Mouse (Mus musculus) CH12.LX (cell line): ENCODE measurements at regions not wholly inside any gene's neighbourhood (a gene's known extent, or its start where the extent isn't known, plus 50 kb on each side); places are given as distances from the start of the nearest gene placed in this dataset.

Source experiments
- DNase-seq: peaks from one replicate; pipeline ENCODE4 v3.0.0-alpha.2; 2013; ENCODE audit errors: extremely low read depth
- H3K27ac ChIP-seq: 2 replicates; pipeline ENCODE4 v1.5.1; 2012; ENCODE audit warnings: low read depth, mild to moderate bottlenecking, control low read depth, moderate library complexity; ENCODE audit not compliant: insufficient read depth
- H3K27me3 ChIP-seq: replicated peaks from 2 replicates; pipeline ENCODE3; 2012; ENCODE audit warnings: inconsistent platforms
- H3K36me3 ChIP-seq, 2 experiments: replicated peaks in 1 of 2; 2 replicates each; pipeline versions ENCODE3 to v1.6.1; 2012; ENCODE audit warnings: inconsistent platforms in 1 of 2, low read length in 1 of 2, mild to moderate bottlenecking in 1 of 2, mixed read lengths in 1 of 2, moderate library complexity in 1 of 2; ENCODE audit not compliant: control insufficient read depth in 1 of 2, insufficient read depth in 1 of 2
- H3K4me1 ChIP-seq, 2 experiments: 2 replicates each; pipeline ENCODE4 v1.6.1; 2012; ENCODE audit warnings: inconsistent platforms in 1 of 2, moderate library complexity in 1 of 2; ENCODE audit not compliant: insufficient read depth in 2 of 2, control insufficient read depth in 1 of 2
- H3K4me2 ChIP-seq: 2 replicates; pipeline ENCODE4 v1.6.1; 2012; ENCODE audit warnings: low read depth, mild to moderate bottlenecking, control low read depth; ENCODE audit not compliant: poor library complexity, insufficient read depth, severe bottlenecking
- H3K4me3 ChIP-seq, 3 experiments: fragments of 150-350 bp in 1 of 3; sonication (generic) in 1 of 3; replicated peaks in 1 of 3; 2 replicates each; pipeline versions ENCODE3 to v1.5.1; 2011 to 2012; ENCODE audit warnings: low read depth in 2 of 3, low read length in 2 of 3, mild to moderate bottlenecking in 2 of 3, moderate library complexity in 2 of 3, control low read depth in 1 of 3, improper control_type of control experiment in 1 of 3, inconsistent platforms in 1 of 3, mixed read lengths in 1 of 3; ENCODE audit not compliant: poor library complexity in 1 of 3
- H3K79me2 ChIP-seq: replicated peaks from 2 replicates; pipeline ENCODE4 v1.6.1; 2012; ENCODE audit warnings: mild to moderate bottlenecking, moderate library complexity; ENCODE audit not compliant: control insufficient read depth, poor library complexity, insufficient read depth, severe bottlenecking; ENCODE audit errors: extremely low read depth
- H3K9ac ChIP-seq: 2 replicates; pipeline ENCODE4 v1.6.1; 2012; ENCODE audit warnings: low read depth, mild to moderate bottlenecking, control low read depth, moderate library complexity; ENCODE audit not compliant: insufficient read depth
- H3K9me3 ChIP-seq: replicated peaks from 2 replicates; pipeline ENCODE3; 2012; ENCODE audit warnings: low read length, inconsistent platforms, mixed read lengths
- BHLHE40 ChIP-seq: IDR thresholded peaks from 2 replicates; pipeline ENCODE4 v1.6.1; 2011; ENCODE audit warnings: mild to moderate bottlenecking, low read depth, low read length, improper control_type of control experiment
- CHD1 ChIP-seq: IDR thresholded peaks from 2 replicates; pipeline ENCODE4 v1.6.1; 2012; ENCODE audit warnings: low read depth, low read length, improper control_type of control experiment, inconsistent platforms
- CHD2 ChIP-seq: IDR thresholded peaks from 2 replicates; pipeline ENCODE4 v1.6.1; 2011; ENCODE audit warnings: low read length, improper control_type of control experiment
- CTCF ChIP-seq, 2 experiments: IDR thresholded peaks in 1 of 2; conservative IDR thresholded peaks in 1 of 2; 2 replicates each; pipeline ENCODE4 v1.5.1; 2011 to 2012; ENCODE audit warnings: low read depth in 2 of 2, low read length in 2 of 2, improper control_type of control experiment in 1 of 2, inconsistent platforms in 1 of 2, mild to moderate bottlenecking in 1 of 2, moderate library complexity in 1 of 2
- ELF1 ChIP-seq: IDR thresholded peaks from 2 replicates; pipeline ENCODE4 v1.6.1; 2014; ENCODE audit warnings: low read depth, mild to moderate bottlenecking, inconsistent platforms, low read length, improper control_type of control experiment
- EP300 ChIP-seq: IDR thresholded peaks from 2 replicates; pipeline ENCODE4 v1.6.1; 2011; ENCODE audit warnings: low read length, improper control_type of control experiment
- GABPA ChIP-seq: IDR thresholded peaks from 2 replicates; pipeline ENCODE4 v1.6.1; 2012; ENCODE audit warnings: low read depth, low read length, improper control_type of control experiment, inconsistent platforms; ENCODE audit not compliant: insufficient replicate concordance
- HCFC1 ChIP-seq: IDR thresholded peaks from 2 replicates; pipeline ENCODE4 v1.6.1; 2012; ENCODE audit warnings: low read depth, mild to moderate bottlenecking, inconsistent platforms, low read length, improper control_type of control experiment
- IRF4 ChIP-seq: IDR thresholded peaks from 2 replicates; pipeline ENCODE4 v1.6.1; 2014; ENCODE audit warnings: low read depth, mild to moderate bottlenecking, inconsistent platforms, low read length, improper control_type of control experiment
- JUN ChIP-seq: IDR thresholded peaks from 2 replicates; pipeline ENCODE4 v1.6.1; 2011; ENCODE audit warnings: low read depth, mild to moderate bottlenecking, low read length, improper control_type of control experiment, moderate library complexity; ENCODE audit not compliant: insufficient read depth
- KAT2A ChIP-seq: IDR thresholded peaks from 2 replicates; pipeline ENCODE4 v1.6.1; 2012; ENCODE audit warnings: low read length, improper control_type of control experiment, inconsistent platforms; ENCODE audit not compliant: insufficient replicate concordance
- MAFK ChIP-seq: IDR thresholded peaks from 2 replicates; pipeline ENCODE4 v1.6.1; 2011; ENCODE audit warnings: low read length, improper control_type of control experiment; ENCODE audit not compliant: insufficient replicate concordance
- MAX ChIP-seq: IDR thresholded peaks from 2 replicates; pipeline ENCODE4 v1.6.1; 2011; ENCODE audit warnings: low read length, improper control_type of control experiment
- MEF2A ChIP-seq: IDR thresholded peaks from 2 replicates; pipeline ENCODE4 v1.6.1; 2014; ENCODE audit warnings: low read depth, mild to moderate bottlenecking, inconsistent platforms, low read length, improper control_type of control experiment, borderline replicate concordance
- MXI1 ChIP-seq: IDR thresholded peaks from 2 replicates; pipeline ENCODE4 v1.6.1; 2011; ENCODE audit warnings: mild to moderate bottlenecking, low read depth, low read length, improper control_type of control experiment
- NELFE ChIP-seq: IDR thresholded peaks from 2 replicates; pipeline ENCODE4 v1.6.1; 2011; ENCODE audit warnings: low read depth, low read length, improper control_type of control experiment
- NRF1 ChIP-seq: IDR thresholded peaks from 2 replicates; pipeline ENCODE4 v1.6.1; 2014; ENCODE audit warnings: low read depth, mild to moderate bottlenecking, inconsistent platforms, low read length, improper control_type of control experiment, moderate library complexity
- POLR2AphosphoS2 ChIP-seq: IDR thresholded peaks from 2 replicates; pipeline ENCODE4 v1.6.1; 2011; ENCODE audit warnings: low read depth, low read length, improper control_type of control experiment
- RAD21 ChIP-seq: IDR thresholded peaks from 2 replicates; pipeline ENCODE4 v1.6.1; 2011; ENCODE audit warnings: low read depth, mild to moderate bottlenecking, low read length, improper control_type of control experiment, moderate library complexity
- RCOR1 ChIP-seq: conservative IDR thresholded peaks from 2 replicates; pipeline ENCODE4 v1.6.1; 2012; ENCODE audit warnings: low read depth, mild to moderate bottlenecking, inconsistent platforms, low read length, improper control_type of control experiment
- SMC3 ChIP-seq: IDR thresholded peaks from 2 replicates; pipeline ENCODE4 v1.6.1; 2011; ENCODE audit warnings: low read depth, low read length, improper control_type of control experiment
- TCF12 ChIP-seq: IDR thresholded peaks from 2 replicates; pipeline ENCODE4 v1.6.1; 2014; ENCODE audit warnings: low read depth, mild to moderate bottlenecking, inconsistent platforms, low read length, improper control_type of control experiment
- USF2 ChIP-seq: conservative IDR thresholded peaks from 2 replicates; pipeline ENCODE4 v1.6.1; 2011; ENCODE audit warnings: low read depth, low read length, improper control_type of control experiment
- ZKSCAN1 ChIP-seq: IDR thresholded peaks from 2 replicates; pipeline ENCODE4 v1.6.1; 2012; ENCODE audit warnings: low read depth, inconsistent platforms, low read length, improper control_type of control experiment, borderline replicate concordance
- ZNF384 ChIP-seq: IDR thresholded peaks from 2 replicates; pipeline ENCODE4 v1.6.1; 2012; ENCODE audit warnings: low read depth, low read length, improper control_type of control experiment, inconsistent platforms
- dilution Hi-C: fragments of 300-500 bp; cut with MboI; formaldehyde crosslinking; loops from 2 replicates; pipeline ENCODE4 v1.14.3; 2020; ENCODE audit warnings: low sequenced_read_pairs; ENCODE audit not compliant: extremely low pct_unique_long_range_greater_than_20kb, extremely low pct_ligation_motif_present
- in situ Hi-C: fragments of 300-500 bp; cut with MboI; formaldehyde crosslinking; loops from 3 replicates; pipeline ENCODE4 v1.14.3; 2019; ENCODE audit warnings: low sequenced_read_pairs, low pct_ligation_motif_present, low pct_unique_long_range_greater_than_20kb, mixed read lengths

- H3K4me1 ChIP-seq: no peaks in the 10 kb centered on the region
- no peak overlapping the region for H3K27ac ChIP-seq
- no peaks in the 10 kb centered on the region for H3K9me3 ChIP-seq
- H3K4me2 ChIP-seq: no peak overlapping the region
- H3K79me2 ChIP-seq: no peaks in the 10 kb centered on the region
- no peak overlapping the region for H3K4me3 ChIP-seq
- TF ChIP-seq ZNF384 (no peak), BHLHE40 (no peak), CTCF (conservative IDR thresholded peaks at IDR 0.05 in 1 of 2, IDR thresholded peaks at IDR 0.05 in 1 of 2; ENCODE audit: low read depth in 2 of 2, low read length in 2 of 2) (no peak), HCFC1 (no peak), RCOR1 (no peak), MXI1 (no peak), TCF12 (no peak), MAX (no peak), CHD2 (no peak), MEF2A (no peak), RAD21 (no peak), KAT2A (no peak), EP300 (no peak), NELFE (no peak), NRF1 (no peak), CHD1 (no peak), ELF1 (no peak)
- in situ Hi-C loops (no loop called here), dilution Hi-C loops (no loop called here)
- H3K27me3 ChIP-seq: no peaks in the 10 kb centered on the region
- no peaks in the 10 kb centered on the region for H3K36me3 ChIP-seq
- no peak overlapping the region for H3K9ac ChIP-seq
- no peak for DNase-seq
These were observed 110.5 kb upstream of the Dock10 start for GRCm38 (mm10) chr1:80868805-80869204.

DNA sequence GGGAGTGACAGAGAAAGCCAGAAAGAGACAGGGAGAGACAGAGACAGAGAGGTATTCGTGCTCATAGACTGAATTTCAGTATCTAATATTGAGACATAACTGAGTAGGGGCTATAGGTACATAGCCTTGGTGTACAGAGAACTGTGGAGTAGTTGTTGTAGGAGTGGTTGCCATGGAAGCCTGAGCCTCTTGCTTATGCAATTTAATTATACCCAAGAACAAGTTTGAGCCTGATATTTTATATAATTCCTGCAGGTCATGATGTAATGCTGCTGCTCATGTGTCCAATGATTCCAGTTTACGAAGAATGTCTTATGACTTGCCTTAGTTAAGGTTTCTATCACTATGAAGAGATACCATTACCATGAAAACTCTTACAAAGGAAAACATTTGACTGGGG, 98.7 kb upstream of the Dock10 start:
- DNase-seq: no peak
- Histone ChIP-seq H3K4me2 (no peak overlapping the region), H3K27me3 (no peaks in the 10 kb centered on the region), H3K9me3 (no peaks in the 10 kb centered on the region), H3K36me3 (no peaks in the 10 kb centered on the region), H3K27ac (no peak overlapping the region), H3K4me1 (peaks cover 0 to 5% of the 10 kb centered on the region in 2 experiments; a peak in 2 of 4 replicates), H3K79me2 (no peaks in the 10 kb centered on the region), H3K9ac (no peak overlapping the region), H3K4me3 (no peak overlapping the region)
- TF ChIP-seq GABPA (no peak), RAD21 (no peak), SMC3 (no peak), JUN (no peak), ZKSCAN1 (no peak), MXI1 (no peak), BHLHE40 (no peak), TCF12 (no peak), MAFK (no peak), ZNF384 (no peak), USF2 (no peak), EP300 (no peak), CHD1 (no peak), IRF4 (no peak), POLR2AphosphoS2 (no peak)
- in situ Hi-C loops (no loop called here), dilution Hi-C loops (no loop called here)
